Mouse (Mus musculus): ENCODE measurements around the gene Prss46. TPM values are rescaled to one million over a fixed set of nuclear protein-coding genes. Genes with fewer than 3 reads are reported as not detected.

Prss46 gene
- total RNA-seq, 1 experiment from 2014 or later, result not detected

GRCm38 (mm10) chr9:110857781-110858472 lies 13.6 kb downstream of the Prss46 start, which contains the start of gene Prss50:
TSS of gene Prss50 (plus strand) at chr9:110857967.
- no peak for ATAC-seq (ENCODE audit: extremely low read depth, insufficient number of reproducible peaks, low FRiP score, poor library complexity, severe bottlenecking)

GRCm38 (mm10) chr9:110858523-110858922 lies 14.2 kb downstream of the Prss46 start:
- no peak for ATAC-seq (ENCODE audit: extremely low read depth, insufficient number of reproducible peaks, low FRiP score, poor library complexity, severe bottlenecking)

GRCm38 (mm10) chr9:110858967-110859596 lies 14.8 kb downstream of the Prss46 start:
- ATAC-seq (ENCODE audit: extremely low read depth, insufficient number of reproducible peaks, low FRiP score, poor library complexity, severe bottlenecking), result no peak

GRCm38 (mm10) chr9:110871030-110871429 lies 26.7 kb downstream of the Prss46 start:
- no peak for ATAC-seq (ENCODE audit: extremely low read depth, insufficient number of reproducible peaks, low FRiP score, poor library complexity, severe bottlenecking)

- no peak for ATAC-seq (ENCODE audit: extremely low read depth, insufficient number of reproducible peaks, low FRiP score, poor library complexity, severe bottlenecking)
These were observed 29.7 kb downstream of the Prss46 start for GRCm38 (mm10) chr9:110873681-110874659.

GRCm38 (mm10) chr9:110874660-110875191 lies 30.4 kb downstream of the Prss46 start:
- no peak for ATAC-seq (ENCODE audit: extremely low read depth, insufficient number of reproducible peaks, low FRiP score, poor library complexity, severe bottlenecking)

- no peak for ATAC-seq (ENCODE audit: extremely low read depth, insufficient number of reproducible peaks, low FRiP score, poor library complexity, severe bottlenecking)
These were observed 31.0 kb downstream of the Prss46 start for GRCm38 (mm10) chr9:110875288-110875695.

GRCm38 (mm10) chr9:110877353-110877752 lies 33.0 kb downstream of the Prss46 start:
- ATAC-seq (ENCODE audit: extremely low read depth, insufficient number of reproducible peaks, low FRiP score, poor library complexity, severe bottlenecking), result no peak

GRCm38 (mm10) chr9:110877888-110878287 lies 33.6 kb downstream of the Prss46 start:
- no peak for ATAC-seq (ENCODE audit: extremely low read depth, insufficient number of reproducible peaks, low FRiP score, poor library complexity, severe bottlenecking)

GRCm38 (mm10) chr9:110879191-110879920 lies 35.0 kb downstream of the Prss46 start, which contains the start of gene Als2cl:
TSS of gene Als2cl (plus strand) at chr9:110879870.
- ATAC-seq (ENCODE audit: extremely low read depth, insufficient number of reproducible peaks, low FRiP score, poor library complexity, severe bottlenecking), result no peak

GRCm38 (mm10) chr9:110879998-110880561 lies 35.8 kb downstream of the Prss46 start, which contains the start of gene Tmie:
TSS of gene Tmie (minus strand) at chr9:110880113.
- no peak for ATAC-seq (ENCODE audit: extremely low read depth, insufficient number of reproducible peaks, low FRiP score, poor library complexity, severe bottlenecking)

- ATAC-seq (ENCODE audit: extremely low read depth, insufficient number of reproducible peaks, low FRiP score, poor library complexity, severe bottlenecking), result no peak
These were observed 36.5 kb downstream of the Prss46 start for GRCm38 (mm10) chr9:110880772-110881171.

GRCm38 (mm10) chr9:110881953-110882352 lies 37.6 kb downstream of the Prss46 start:
- ATAC-seq (ENCODE audit: extremely low read depth, insufficient number of reproducible peaks, low FRiP score, poor library complexity, severe bottlenecking), result no peak

- ATAC-seq (ENCODE audit: extremely low read depth, insufficient number of reproducible peaks, low FRiP score, poor library complexity, severe bottlenecking), result no peak
These were observed 43.3 kb downstream of the Prss46 start for GRCm38 (mm10) chr9:110887388-110888303.

- ATAC-seq (ENCODE audit: extremely low read depth, insufficient number of reproducible peaks, low FRiP score, poor library complexity, severe bottlenecking), result no peak
These were observed 44.6 kb downstream of the Prss46 start for GRCm38 (mm10) chr9:110888935-110889334.

- no peak for ATAC-seq (ENCODE audit: extremely low read depth, insufficient number of reproducible peaks, low FRiP score, poor library complexity, severe bottlenecking)
These were observed 45.9 kb downstream of the Prss46 start for GRCm38 (mm10) chr9:110890026-110890783.
